Mouse (Mus musculus): Measurements from ENCODE around the gene Gm12355.

- TF ChIP-seq CTCF (IDR thresholded peaks at IDR 0.05; ENCODE audit: low read depth) (no peak), EP300 (IDR thresholded peaks at IDR 0.05; ENCODE audit: low read depth) (no peak)
Measured at GRCm38 (mm10) chr11:98595473-98595872, 30.0 kb downstream of the Gm12355 start.

All from heart, postnatal 0 days (tissue).